Mouse (Mus musculus) left cerebral cortex, postnatal 10 days (tissue): ENCODE measurements around the gene Ttc30a2. TPM values are rescaled to one million over a fixed set of nuclear protein-coding genes. Genes with fewer than 3 reads are reported as not detected.
"Not testable (repeated sequence)": the region's sequence is repeated elsewhere in the genome, so short reads cannot be mapped to it uniquely, and the experiment has no call there.

Experiments
- DNase-seq, 2 experiments: peaks; one replicate each; pipeline ENCODE4 v3.0.0; 2021 to 2022; ENCODE audit warnings: low spot score in 2 of 2, mixed read lengths in 1 of 2; ENCODE audit errors: extremely low spot score in 1 of 2
- intact Hi-C: fragments of 180-260 bp; cut with DNase I; formaldehyde crosslinking; loops from one replicate; pipeline ENCODE4 v1.15.1; 2025
- total RNA-seq, 2 experiments: library from RNA; stranded (reverse); gene quantifications; 2 replicates each; pipeline ENCODE4 v1.2.3; 2021

Gene Ttc30a2
- total RNA-seq, 2 experiments from 2014 or later, result 0.15 to 0.63 TPM

DNA sequence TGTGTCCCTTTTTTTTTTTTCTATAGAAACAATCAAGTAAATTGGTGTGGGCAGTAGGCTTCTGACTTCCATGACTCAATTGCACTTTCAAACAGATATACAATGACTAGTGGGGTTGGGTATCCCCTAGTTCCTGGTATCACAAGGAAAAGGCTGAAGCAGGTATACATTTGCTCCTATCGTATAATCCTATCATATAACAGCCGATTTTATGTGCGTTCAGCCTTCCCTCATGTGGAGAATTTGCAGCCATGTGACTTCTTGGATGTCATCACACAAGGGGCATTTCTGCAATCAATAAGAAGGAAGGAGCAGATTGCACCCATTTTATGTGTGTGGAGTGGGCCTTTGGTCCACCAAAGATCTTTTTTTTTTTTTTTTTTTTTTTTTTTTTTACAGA lies 5.1 kb upstream of the Ttc30a2 start:
- intact Hi-C loops, result no loop called here
- DNase-seq, result no peak

DNA sequence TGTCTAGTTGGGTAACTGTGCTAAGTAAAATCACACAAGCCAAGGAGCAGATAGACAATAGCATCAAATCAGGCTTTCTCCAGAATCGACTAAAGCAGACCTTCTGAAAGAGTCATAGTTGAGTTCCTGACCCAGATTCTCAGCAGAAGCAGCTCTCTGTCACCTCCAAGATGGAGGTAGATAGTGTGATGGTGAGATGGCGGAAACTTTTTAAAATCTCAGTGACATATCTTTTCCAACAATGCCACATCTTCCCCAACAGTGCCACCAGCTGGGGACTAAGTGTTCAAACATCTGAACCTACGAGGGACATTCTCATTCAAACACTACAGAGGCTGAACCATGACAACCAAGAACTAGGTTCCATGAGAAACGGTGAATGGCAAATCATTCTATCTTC lies 4.7 kb upstream of the Ttc30a2 start:
- intact Hi-C loops, result no loop called here
- DNase-seq, result no peak

DNA sequence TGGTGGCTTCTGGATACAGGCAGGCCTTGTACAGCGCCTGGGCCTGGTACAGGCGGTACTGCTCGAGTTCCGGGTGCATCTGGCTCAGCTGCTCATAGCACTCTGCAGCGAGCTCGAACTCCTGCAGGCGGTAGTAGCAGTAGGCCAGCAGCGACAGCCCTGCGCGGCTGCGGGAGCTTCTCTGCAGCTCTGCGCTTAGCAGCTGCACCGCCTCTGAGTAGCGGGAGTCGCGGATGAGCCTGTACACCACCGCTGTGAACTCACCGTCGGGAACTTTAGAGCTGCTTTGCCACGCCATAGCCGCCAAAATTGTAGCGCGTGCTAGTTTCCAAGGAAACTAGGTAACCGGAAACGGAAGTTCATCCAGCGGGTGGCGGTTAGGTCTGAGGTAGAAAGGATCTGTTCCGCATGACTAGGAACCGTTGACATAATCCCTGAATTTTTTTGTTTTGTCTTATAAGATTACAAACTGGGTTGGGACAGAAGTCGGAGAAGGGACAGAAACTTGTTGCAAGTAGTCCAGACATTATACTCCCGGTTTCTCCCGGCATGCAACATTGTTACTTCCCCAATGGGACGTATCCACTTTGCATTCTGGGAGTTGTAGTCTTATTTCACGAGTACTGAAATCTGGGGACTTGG lies 3.6 kb upstream of the Ttc30a2 start, which contains the start of gene Ttc30a1:
Gene Ttc30a1, minus strand, starts transcription at position 528 of the 642 bp plus-strand sequence.
- intact Hi-C loops, result not testable (repeated sequence)
- peak; percentile 74 to 83 for DNase-seq

DNA sequence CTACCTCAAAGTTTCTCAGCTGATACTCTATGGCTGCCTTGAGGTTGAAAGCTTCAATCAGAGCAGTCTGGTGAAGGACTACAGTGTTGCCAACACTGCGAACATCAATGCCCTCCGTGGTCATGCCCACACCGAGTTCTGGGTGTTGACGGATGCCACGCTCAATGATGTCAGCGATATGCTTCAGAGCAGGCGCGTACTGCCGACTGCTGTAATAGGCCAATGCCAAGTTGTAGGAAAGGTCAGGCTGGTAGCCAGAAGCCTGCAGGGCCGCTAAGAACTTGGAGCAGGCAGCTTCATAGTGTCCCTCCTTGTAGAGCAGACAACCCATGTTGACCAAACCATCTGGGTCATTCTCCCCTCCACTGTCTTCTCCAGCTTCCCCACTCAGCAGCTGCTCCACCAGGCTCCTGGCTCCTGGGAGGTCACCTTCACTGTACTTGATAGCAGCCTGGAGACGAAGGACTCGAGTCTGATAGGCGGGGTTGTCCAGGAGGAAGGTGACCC lies 3.0 kb upstream of the Ttc30a2 start:
- intact Hi-C loops, result not testable (repeated sequence)

DNA sequence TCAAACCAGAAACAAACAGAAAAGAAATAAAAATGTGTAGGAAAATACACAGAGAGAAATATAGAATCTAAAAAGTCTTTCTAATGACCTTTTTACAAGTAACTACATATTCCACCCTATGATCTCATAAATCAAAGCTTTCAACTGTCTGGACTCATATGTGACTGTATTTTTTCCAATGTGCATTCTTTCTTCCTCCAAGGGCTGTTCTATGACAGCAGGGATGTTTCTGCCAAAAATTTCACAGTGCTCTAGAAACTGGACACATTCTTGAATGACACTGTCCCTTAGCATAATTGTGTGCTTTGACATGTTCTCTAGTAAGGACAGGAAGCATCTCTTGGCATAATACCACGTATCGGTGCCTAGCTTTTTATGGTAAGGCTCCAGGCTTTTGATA lies 1.9 kb downstream of the Ttc30a2 start:
- DNase-seq, intact Hi-C loops: not testable (repeated sequence)

More for the DNA sequence above, 3.0 kb upstream of the Ttc30a2 start:
- DNase-seq, result not testable (repeated sequence)

DNA sequence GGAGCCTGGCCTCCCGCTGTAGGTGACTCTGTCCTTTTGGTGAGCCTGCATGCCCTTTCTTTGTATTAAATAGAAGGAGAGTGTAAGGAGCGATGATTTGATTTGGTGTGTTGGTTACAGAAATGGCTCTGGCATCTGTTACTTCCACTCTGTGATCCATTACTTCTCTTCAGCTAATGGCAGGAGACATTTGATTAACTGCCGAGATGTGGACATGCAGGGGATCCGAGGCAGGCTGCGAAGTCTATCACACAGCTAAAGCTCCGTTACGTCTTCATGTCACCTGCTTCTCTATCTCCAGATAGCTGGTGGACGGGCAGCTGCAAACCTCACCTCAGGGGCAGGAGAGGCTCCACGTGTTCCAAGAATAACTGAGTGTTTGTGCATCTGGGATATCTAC lies 3.8 kb downstream of the Ttc30a2 start:
- intact Hi-C loops, result no loop called here
- no peak for DNase-seq

DNA sequence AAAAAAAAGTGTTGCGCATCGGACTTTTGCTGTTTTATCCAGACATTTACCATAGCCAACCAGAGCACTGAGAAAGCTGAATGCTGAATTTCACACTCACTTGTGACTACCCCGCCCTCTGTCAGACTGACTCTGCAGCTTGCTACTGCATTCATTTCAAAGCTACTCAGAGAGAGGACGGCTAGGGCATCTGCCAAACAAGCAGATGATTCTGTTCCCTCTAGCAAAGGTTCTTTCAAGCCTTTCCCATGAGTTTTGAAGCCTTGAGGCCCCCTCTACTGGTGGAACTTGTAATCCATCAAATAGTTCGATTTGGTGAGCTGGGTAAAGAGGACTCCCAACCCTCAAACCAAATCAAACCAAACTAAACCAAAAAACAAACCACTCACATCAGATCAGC lies 13.0 kb downstream of the Ttc30a2 start:
- intact Hi-C loops, result loop anchor here (2.0 to 10.0 kb wide), 3 partner anchors 82 to 358 kb away; no protein-coding TSS in a partner anchor
- peak; percentile 66 to 77 for DNase-seq

DNA sequence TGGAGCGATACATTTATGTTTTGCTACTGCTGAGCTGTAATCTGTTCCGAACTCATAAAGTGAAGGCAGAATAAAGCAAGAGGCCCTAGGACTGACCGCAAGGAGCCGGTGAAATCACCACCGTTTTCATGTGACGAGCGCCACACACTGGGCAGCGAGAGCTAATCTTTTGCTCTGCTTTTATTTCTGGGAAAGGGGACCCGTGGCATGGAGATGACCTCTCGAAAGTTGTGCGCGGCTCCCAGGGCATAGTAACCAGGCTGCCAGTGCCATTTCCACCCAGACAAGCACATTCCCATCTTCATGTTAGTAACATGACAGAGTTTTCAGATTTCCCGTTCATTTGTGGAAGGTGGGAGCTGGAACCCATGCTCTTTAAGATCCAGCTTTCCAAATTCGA lies 13.5 kb downstream of the Ttc30a2 start:
- intact Hi-C loops, result loop anchor here (2.0 to 10.0 kb wide), 3 partner anchors 82 to 357 kb away; no protein-coding TSS in a partner anchor
- DNase-seq, result peak; percentile 36 to 80

DNA sequence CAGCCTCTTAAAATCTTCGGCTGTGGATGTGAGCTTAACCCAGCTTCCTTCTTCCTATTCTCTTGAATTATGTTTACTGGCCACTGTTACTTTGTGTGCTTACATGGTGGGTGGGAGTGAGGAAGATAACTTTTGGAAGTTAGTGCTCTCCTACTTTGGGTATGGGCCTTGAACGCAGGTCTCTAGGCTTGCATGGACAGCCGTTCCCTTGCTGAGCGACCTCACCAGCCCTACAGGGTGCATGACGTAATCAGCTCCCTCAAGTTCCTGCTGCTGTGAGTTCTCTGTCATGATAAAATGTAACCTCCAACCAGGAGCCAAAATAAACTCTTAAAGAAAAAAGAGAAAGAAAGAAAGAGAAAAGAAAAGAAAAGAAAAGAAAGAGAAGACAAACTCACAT lies 13.9 kb downstream of the Ttc30a2 start:
- DNase-seq, result no peak
- intact Hi-C loops, result loop anchor here (2.0 to 10.0 kb wide), 3 partner anchors 81 to 357 kb away; no protein-coding TSS in a partner anchor

DNA sequence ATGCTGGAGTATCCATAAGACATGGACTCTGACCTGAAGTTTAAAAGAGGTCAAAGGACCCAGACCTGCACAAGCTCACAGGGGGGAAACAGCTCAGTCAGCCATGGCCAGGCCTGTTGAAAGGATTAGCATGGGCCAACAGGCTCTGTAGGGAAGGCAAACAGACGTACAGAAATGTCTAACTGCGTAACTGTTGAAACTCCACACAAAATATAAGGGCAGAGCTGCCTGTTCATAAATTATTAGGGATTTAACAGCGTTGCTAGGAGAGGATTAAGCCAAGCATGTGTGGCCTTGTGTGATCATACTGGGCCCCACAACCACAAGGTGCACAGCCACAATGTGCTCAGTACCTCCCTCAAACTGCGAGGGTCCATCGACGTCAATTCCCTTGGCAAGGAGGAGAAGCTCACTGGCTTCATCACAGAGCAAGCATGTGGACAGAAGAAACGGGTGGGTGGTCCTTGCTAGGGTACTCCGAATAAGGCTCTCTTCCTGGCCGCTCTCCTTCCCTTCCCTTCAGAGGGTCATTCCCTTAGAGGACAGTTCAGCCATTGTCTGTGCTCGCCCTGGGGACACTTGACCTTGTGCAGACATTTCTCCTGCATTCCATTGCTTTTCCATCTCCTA lies 14.6 kb downstream of the Ttc30a2 start:
- DNase-seq, result no peak
- intact Hi-C loops, result loop anchor here (5.0 to 10.0 kb wide), 2 partner anchors 179 to 356 kb away; no protein-coding TSS in a partner anchor

DNA sequence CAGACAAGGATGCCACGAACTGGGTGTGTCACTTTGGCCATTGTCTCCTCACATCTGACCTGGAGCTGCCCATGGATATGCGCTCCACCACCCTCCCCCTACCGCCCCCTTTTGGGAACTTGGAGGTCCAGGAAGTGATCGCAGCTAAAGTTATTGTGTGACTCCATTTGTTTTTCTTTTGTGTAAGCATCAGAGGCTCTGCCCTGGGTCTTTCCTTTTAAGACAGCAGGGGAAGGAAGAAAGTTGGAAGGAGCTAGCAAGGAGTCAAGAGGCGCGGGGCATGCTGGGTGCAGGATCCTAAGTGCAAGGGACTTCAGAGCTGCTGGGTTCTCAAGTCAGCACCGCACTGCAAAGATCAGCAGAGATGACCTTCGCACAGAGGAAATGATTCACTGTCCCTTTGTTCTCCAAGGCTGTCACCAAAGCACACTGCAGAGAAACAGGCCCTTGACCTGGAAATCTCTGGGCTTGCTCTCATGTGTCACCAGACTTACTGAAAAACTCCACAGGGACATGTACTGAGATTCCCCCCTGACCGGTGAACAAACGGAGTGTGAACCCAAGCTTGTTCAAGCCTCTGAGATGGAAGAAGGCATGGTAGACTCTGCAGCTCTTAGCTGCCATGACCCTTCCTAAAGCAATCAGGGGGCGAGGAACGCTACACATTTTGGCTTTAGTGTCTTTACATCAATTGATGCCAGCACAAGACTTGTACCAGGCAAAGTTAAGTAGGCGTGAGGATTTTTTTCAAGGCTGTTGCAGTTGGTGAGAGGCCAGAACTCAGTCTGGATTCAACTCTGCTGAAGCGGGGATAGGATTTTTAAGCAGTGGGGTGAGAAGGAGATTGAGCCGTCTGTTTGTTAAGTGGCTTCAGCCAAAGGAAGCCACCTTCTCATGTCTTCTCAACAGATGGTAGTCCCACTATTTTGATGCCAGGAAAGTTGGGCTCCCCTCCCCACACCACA lies 17.3 kb downstream of the Ttc30a2 start:
- intact Hi-C loops, result loop anchor here (5.0 to 10.0 kb wide), 2 partner anchors 176 to 353 kb away; no protein-coding TSS in a partner anchor
- DNase-seq, result peak in 1 of 2 experiments; percentile 59

DNA sequence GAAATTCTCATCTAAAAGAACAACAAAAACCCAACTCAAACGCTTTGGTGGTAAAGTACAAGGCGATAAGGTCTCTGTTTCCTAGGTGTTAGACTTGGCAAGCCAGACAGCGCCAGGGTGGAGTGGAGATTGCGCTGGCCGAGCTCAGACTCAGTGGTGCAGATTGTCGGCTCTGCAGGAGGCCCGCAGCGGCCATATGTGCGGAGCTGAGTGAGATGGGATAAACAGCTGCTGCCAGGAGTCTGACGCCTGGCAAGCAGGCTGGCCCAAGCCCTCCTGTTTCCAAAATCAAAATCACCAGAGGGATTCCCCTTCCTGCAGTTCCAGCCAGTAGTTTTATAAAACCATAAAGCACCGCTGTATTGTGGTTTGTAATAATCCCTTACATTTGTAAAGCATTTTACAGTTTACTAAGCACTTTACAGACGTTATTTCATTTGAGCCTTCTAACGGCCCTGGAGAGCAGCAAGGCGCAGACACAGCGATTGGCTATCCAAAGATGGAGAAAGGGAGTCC lies 18.1 kb downstream of the Ttc30a2 start:
- intact Hi-C loops, result loop anchor here (5.0 to 10.0 kb wide), 2 partner anchors 175 to 353 kb away; no protein-coding TSS in a partner anchor
- DNase-seq, result peak; percentile 25 to 38

DNA sequence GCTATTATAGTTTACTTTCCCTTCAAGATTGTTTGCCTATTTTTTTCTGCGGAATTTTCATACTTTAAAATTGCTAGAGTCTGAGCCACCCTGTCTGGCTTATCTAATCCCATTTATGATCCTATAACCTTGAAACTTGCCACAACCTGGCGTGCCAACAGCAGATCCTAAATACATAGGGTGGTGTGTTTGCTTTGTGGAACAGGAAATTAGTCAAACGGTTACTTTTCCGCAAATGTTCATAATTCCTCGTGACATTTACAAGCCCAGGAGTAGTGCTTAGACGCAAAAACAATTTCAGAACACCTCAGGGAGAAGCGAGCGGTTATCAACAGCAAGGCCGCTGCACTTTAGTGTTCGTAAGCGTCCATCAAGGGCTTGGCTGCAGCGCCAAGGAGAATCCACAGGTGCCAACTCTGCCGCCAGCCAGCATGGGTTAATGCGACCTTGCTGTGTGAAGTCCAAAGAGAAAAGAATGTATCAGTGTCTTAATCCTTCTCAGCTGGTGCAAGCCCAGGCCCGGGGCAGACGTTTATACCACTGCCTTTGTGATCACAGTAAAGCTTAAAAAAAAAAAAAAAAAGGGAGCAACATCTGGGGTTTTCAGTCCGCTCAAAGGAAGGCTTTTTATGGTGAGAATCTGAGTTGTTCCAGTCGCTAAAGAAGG lies 18.7 kb downstream of the Ttc30a2 start:
- intact Hi-C loops, result no loop called here
- no peak for DNase-seq

DNA sequence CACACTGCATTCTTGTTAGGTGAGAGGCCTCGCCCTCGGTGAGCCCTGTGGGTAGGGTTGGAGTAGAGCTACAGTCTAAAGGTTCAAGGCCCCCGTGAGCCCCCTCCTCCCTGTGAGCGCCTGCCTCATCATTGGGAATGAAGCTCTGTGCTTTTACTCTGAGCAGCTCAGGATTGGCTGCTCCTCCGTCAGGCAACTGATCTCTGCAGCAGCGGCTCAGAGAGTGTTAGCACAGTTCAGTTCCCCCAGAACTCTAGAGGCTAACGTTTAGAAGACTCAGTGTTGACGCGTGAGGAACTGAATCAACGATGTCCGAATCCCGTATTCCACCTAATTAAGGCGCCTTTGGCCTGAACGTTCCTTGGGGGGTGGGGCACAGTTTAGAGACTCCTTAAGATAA lies 22.3 kb downstream of the Ttc30a2 start:
- no peak for DNase-seq
- intact Hi-C loops, result no loop called here

DNA sequence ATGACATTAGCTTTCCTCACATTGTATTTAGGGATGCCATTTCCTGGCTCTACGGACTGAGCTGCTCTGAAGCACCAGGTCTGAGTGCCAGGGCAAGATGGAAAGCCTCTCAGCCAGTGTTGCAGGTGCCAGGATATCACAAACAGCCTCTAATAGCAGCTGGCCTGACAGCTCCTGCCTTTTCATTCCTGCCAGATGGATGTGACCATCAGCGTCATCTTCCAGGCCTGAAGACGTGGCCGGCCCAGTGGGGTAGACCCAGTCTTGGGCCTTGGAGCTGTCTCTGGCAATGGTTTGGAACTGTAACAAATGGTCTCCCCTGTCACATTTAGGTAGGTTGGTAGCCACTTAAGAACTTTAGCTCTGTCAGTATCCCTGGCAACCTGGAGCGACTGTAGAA lies 24.6 kb downstream of the Ttc30a2 start:
- intact Hi-C loops, result no loop called here
- DNase-seq, result no peak

DNA sequence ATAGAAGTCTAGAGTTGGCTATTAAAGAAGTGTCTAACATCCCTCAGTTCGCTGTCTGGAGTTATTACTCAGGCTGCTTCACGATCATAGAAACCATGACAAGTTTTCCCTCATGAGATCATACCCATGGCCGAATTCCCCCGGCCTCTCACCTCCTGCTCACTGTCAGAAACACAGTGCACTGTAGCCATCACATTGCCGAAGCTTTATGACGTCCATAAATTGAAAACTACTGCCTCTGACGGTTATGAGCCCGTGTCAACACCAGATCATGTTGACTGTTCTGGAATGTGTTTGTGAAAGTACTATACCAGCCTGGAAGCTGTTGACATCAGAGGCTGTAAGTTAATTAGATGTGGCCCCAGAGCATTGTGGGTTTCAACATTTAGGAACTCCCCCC lies 27.3 kb downstream of the Ttc30a2 start:
- intact Hi-C loops, result no loop called here

DNA sequence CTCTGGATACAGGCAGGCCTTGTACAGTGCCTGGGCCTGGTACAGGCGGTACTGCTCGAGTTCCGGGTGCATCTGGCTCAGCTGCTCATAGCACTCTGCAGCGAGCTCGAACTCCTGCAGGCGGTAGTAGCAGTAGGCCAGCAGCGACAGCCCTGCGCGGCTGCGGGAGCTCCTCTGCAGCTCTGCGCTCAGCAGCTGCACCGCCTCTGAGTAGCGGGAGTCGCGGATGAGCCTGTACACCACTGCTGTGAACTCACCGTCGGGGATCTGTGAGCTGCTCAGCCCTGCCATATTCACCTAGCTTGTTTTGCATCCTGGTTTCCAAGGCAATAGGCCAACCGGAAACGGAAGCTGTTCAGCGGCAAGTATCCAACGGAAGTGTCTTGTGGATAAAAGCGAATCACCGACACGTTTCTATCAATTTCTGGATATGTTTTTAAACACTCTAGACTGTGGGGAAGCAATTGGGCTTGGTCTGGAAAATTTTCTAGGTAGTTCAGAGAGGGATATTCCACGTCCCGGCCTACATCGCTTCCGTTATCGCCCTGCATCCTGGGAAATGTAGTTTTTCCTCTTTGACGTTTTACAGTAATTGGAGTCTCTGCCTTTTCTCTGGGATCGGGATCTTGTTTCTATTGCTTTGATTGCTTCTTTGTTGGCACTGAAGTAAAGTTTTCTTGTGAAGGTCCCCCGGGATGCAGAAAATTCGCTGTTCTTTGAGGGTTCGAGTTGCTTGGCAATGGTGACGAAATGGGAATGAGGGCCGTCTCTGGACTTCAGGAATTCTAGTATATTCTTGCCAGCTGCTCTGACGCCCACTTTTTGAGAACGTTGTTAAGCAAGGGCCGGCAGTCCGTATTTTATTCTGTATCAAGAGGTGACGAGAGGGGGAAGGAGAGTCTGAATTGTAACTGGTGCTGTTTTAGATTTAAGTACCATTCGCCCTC lies 39.6 kb downstream of the Ttc30a2 start, which contains the start of gene Ttc30b:
Gene Ttc30b, minus strand, starts transcription at position 469 of the 947 bp plus-strand sequence.
- intact Hi-C loops, result no loop called here
- DNase-seq, result peak; percentile 79 to 81

More for the DNA sequence above, 27.3 kb downstream of the Ttc30a2 start:
- no peak for DNase-seq
